Mouse (Mus musculus): ENCODE measurements around the gene Epb41l2. TPM values are rescaled to one million over a fixed set of nuclear protein-coding genes. Genes with fewer than 3 reads are reported as not detected.

Epb41l2 gene
- polyA plus RNA-seq, 1 experiment from 2014 or later: 23.6 TPM

GRCm38 (mm10) chr10:25503250-25503649, 143.7 kb downstream of the Epb41l2 start:
- no peaks in the 10 kb centered on the region for H3K27me3 ChIP-seq (ENCODE audit: control insufficient read depth, insufficient read depth, low read length)
- no peak overlapping the region for H3K4me3 ChIP-seq (replicated peaks; ENCODE audit: low read depth, low read length)
- no peak overlapping the region for H3K4me2 ChIP-seq (ENCODE audit: low read length)
- H3K36me3 ChIP-seq (ENCODE audit: control insufficient read depth, insufficient read depth, low read length): no peaks in the 10 kb centered on the region
- ATAC-seq (ENCODE audit: low FRiP score, low TSS enrichment) (no peak), DNase-seq (no peak)
- no peak overlapping the region for H3K9ac ChIP-seq (replicated peaks; ENCODE audit: low read length)
- H3K9me3 ChIP-seq (ENCODE audit: control insufficient read depth, low read length): no peaks in the 10 kb centered on the region
- H3K27ac ChIP-seq (replicated peaks; ENCODE audit: low read depth, low read length): no peak overlapping the region
- no peaks in the 10 kb centered on the region for H3K4me1 ChIP-seq (ENCODE audit: control insufficient read depth, insufficient read depth, low read length)
- 91% methylated on average over 5 of the region's 5 CpGs for WGBS

GRCm38 (mm10) chr10:25513821-25514220, 154.2 kb downstream of the Epb41l2 start:
- ATAC-seq (ENCODE audit: low FRiP score, low TSS enrichment): no peak
- 65% methylated on average over 1 of the region's 1 CpGs for WGBS

GRCm38 (mm10) chr10:25519954-25520353, 160.4 kb downstream of the Epb41l2 start:
- 74% methylated on average over 3 of the region's 3 CpGs for WGBS
- no peak overlapping the region for H3K27ac ChIP-seq (replicated peaks; ENCODE audit: low read depth, low read length)
- no peaks in the 10 kb centered on the region for H3K9me3 ChIP-seq (ENCODE audit: control insufficient read depth, low read length)
- H3K4me2 ChIP-seq (ENCODE audit: low read length): no peak overlapping the region
- H3K36me3 ChIP-seq (ENCODE audit: control insufficient read depth, insufficient read depth, low read length): no peaks in the 10 kb centered on the region
- H3K4me1 ChIP-seq (ENCODE audit: control insufficient read depth, insufficient read depth, low read length): no peaks in the 10 kb centered on the region
- no peaks in the 10 kb centered on the region for H3K27me3 ChIP-seq (ENCODE audit: control insufficient read depth, insufficient read depth, low read length)
- no peak overlapping the region for H3K9ac ChIP-seq (replicated peaks; ENCODE audit: low read length)
- DNase-seq (no peak), ATAC-seq (ENCODE audit: low FRiP score, low TSS enrichment) (no peak)
- no peak overlapping the region for H3K4me3 ChIP-seq (replicated peaks; ENCODE audit: low read depth, low read length)

More at GRCm38 (mm10) chr10:25513821-25514220, 154.2 kb downstream of the Epb41l2 start:
- Histone ChIP-seq H3K9ac (replicated peaks; ENCODE audit: low read length) (no peak overlapping the region), H3K9me3 (ENCODE audit: control insufficient read depth, low read length) (no peaks in the 10 kb centered on the region), H3K4me2 (ENCODE audit: low read length) (no peak overlapping the region), H3K27ac (replicated peaks; ENCODE audit: low read depth, low read length) (no peak overlapping the region), H3K4me3 (replicated peaks; ENCODE audit: low read depth, low read length) (no peak overlapping the region), H3K36me3 (ENCODE audit: control insufficient read depth, insufficient read depth, low read length) (no peaks in the 10 kb centered on the region), H3K4me1 (ENCODE audit: control insufficient read depth, insufficient read depth, low read length) (no peaks in the 10 kb centered on the region), H3K27me3 (ENCODE audit: control insufficient read depth, insufficient read depth, low read length) (no peaks in the 10 kb centered on the region)
- DNase-seq: no peak

- WGBS: 92% methylated on average over 5 of the region's 5 CpGs
- DNase-seq: no peak
These were observed 160.8 kb downstream of the Epb41l2 start for GRCm38 (mm10) chr10:25520428-25520827.

GRCm38 (mm10) chr10:25523727-25524126, 164.1 kb downstream of the Epb41l2 start:
- DNase-seq (no peak), ATAC-seq (ENCODE audit: low FRiP score, low TSS enrichment) (no peak)
- Histone ChIP-seq H3K27me3 (ENCODE audit: control insufficient read depth, insufficient read depth, low read length) (no peaks in the 10 kb centered on the region), H3K27ac (replicated peaks; ENCODE audit: low read depth, low read length) (no peak overlapping the region), H3K9ac (replicated peaks; ENCODE audit: low read length) (no peak overlapping the region), H3K4me1 (ENCODE audit: control insufficient read depth, insufficient read depth, low read length) (no peaks in the 10 kb centered on the region), H3K4me2 (ENCODE audit: low read length) (no peak overlapping the region), H3K36me3 (ENCODE audit: control insufficient read depth, insufficient read depth, low read length) (no peaks in the 10 kb centered on the region), H3K9me3 (ENCODE audit: control insufficient read depth, low read length) (no peaks in the 10 kb centered on the region), H3K4me3 (replicated peaks; ENCODE audit: low read depth, low read length) (no peak overlapping the region)
- 71% methylated on average over 8 of the region's 8 CpGs for WGBS

More at GRCm38 (mm10) chr10:25520428-25520827, 160.8 kb downstream of the Epb41l2 start:
- H3K4me3 ChIP-seq (replicated peaks; ENCODE audit: low read depth, low read length): no peak overlapping the region
- no peaks in the 10 kb centered on the region for H3K9me3 ChIP-seq (ENCODE audit: control insufficient read depth, low read length)
- H3K27me3 ChIP-seq (ENCODE audit: control insufficient read depth, insufficient read depth, low read length): no peaks in the 10 kb centered on the region
- no peak overlapping the region for H3K9ac ChIP-seq (replicated peaks; ENCODE audit: low read length)
- no peaks in the 10 kb centered on the region for H3K36me3 ChIP-seq (ENCODE audit: control insufficient read depth, insufficient read depth, low read length)
- no peak overlapping the region for H3K27ac ChIP-seq (replicated peaks; ENCODE audit: low read depth, low read length)
- no peaks in the 10 kb centered on the region for H3K4me1 ChIP-seq (ENCODE audit: control insufficient read depth, insufficient read depth, low read length)
- H3K4me2 ChIP-seq (ENCODE audit: low read length): no peak overlapping the region
- no peak for ATAC-seq (ENCODE audit: low FRiP score, low TSS enrichment)

GRCm38 (mm10) chr10:25526156-25526555, 166.6 kb downstream of the Epb41l2 start:
- DNase-seq: no peak
- 83% methylated on average over 4 of the region's 4 CpGs for WGBS
- no peak overlapping the region for H3K4me3 ChIP-seq (replicated peaks; ENCODE audit: low read depth, low read length)

GRCm38 (mm10) chr10:25526622-25527021, 167.0 kb downstream of the Epb41l2 start:
- WGBS: 92% methylated on average over 4 of the region's 4 CpGs
- ATAC-seq (ENCODE audit: low FRiP score, low TSS enrichment): no peak

More at GRCm38 (mm10) chr10:25526156-25526555, 166.6 kb downstream of the Epb41l2 start:
- no peak overlapping the region for H3K4me2 ChIP-seq (ENCODE audit: low read length)
- H3K9me3 ChIP-seq (ENCODE audit: control insufficient read depth, low read length): no peaks in the 10 kb centered on the region
- H3K27me3 ChIP-seq (ENCODE audit: control insufficient read depth, insufficient read depth, low read length): no peaks in the 10 kb centered on the region
- no peak overlapping the region for H3K27ac ChIP-seq (replicated peaks; ENCODE audit: low read depth, low read length)
- H3K4me1 ChIP-seq (ENCODE audit: control insufficient read depth, insufficient read depth, low read length): no peaks in the 10 kb centered on the region
- H3K9ac ChIP-seq (replicated peaks; ENCODE audit: low read length): no peak overlapping the region
- no peaks in the 10 kb centered on the region for H3K36me3 ChIP-seq (ENCODE audit: control insufficient read depth, insufficient read depth, low read length)
- ATAC-seq (ENCODE audit: low FRiP score, low TSS enrichment): no peak

GRCm38 (mm10) chr10:25527126-25527525, 167.5 kb downstream of the Epb41l2 start:
- no peak overlapping the region for H3K4me3 ChIP-seq (replicated peaks; ENCODE audit: low read depth, low read length)
- H3K36me3 ChIP-seq (ENCODE audit: control insufficient read depth, insufficient read depth, low read length): no peaks in the 10 kb centered on the region
- WGBS: 93% methylated on average over 3 of the region's 3 CpGs
- H3K9ac ChIP-seq (replicated peaks; ENCODE audit: low read length): no peak overlapping the region
- no peak overlapping the region for H3K4me2 ChIP-seq (ENCODE audit: low read length)
- DNase-seq (no peak), ATAC-seq (ENCODE audit: low FRiP score, low TSS enrichment) (no peak)
- H3K4me1 ChIP-seq (ENCODE audit: control insufficient read depth, insufficient read depth, low read length): no peaks in the 10 kb centered on the region
- no peaks in the 10 kb centered on the region for H3K9me3 ChIP-seq (ENCODE audit: control insufficient read depth, low read length)
- H3K27me3 ChIP-seq (ENCODE audit: control insufficient read depth, insufficient read depth, low read length): no peaks in the 10 kb centered on the region
- H3K27ac ChIP-seq (replicated peaks; ENCODE audit: low read depth, low read length): no peak overlapping the region

More at GRCm38 (mm10) chr10:25526622-25527021, 167.0 kb downstream of the Epb41l2 start:
- DNase-seq: no peak
- H3K9ac ChIP-seq (replicated peaks; ENCODE audit: low read length): no peak overlapping the region
- H3K27ac ChIP-seq (replicated peaks; ENCODE audit: low read depth, low read length): no peak overlapping the region
- H3K4me2 ChIP-seq (ENCODE audit: low read length): no peak overlapping the region
- H3K4me3 ChIP-seq (replicated peaks; ENCODE audit: low read depth, low read length): no peak overlapping the region
- no peaks in the 10 kb centered on the region for H3K9me3 ChIP-seq (ENCODE audit: control insufficient read depth, low read length)
- no peaks in the 10 kb centered on the region for H3K4me1 ChIP-seq (ENCODE audit: control insufficient read depth, insufficient read depth, low read length)
- no peaks in the 10 kb centered on the region for H3K27me3 ChIP-seq (ENCODE audit: control insufficient read depth, insufficient read depth, low read length)
- no peaks in the 10 kb centered on the region for H3K36me3 ChIP-seq (ENCODE audit: control insufficient read depth, insufficient read depth, low read length)

- H3K9ac ChIP-seq (replicated peaks; ENCODE audit: low read length): no peak overlapping the region
- H3K36me3 ChIP-seq (ENCODE audit: control insufficient read depth, insufficient read depth, low read length): no peaks in the 10 kb centered on the region
- no peak overlapping the region for H3K27ac ChIP-seq (replicated peaks; ENCODE audit: low read depth, low read length)
- WGBS: 84% methylated on average over 13 of the region's 13 CpGs
- H3K4me2 ChIP-seq (ENCODE audit: low read length): no peak overlapping the region
- H3K4me3 ChIP-seq (replicated peaks; ENCODE audit: low read depth, low read length): no peak overlapping the region
- H3K4me1 ChIP-seq (ENCODE audit: control insufficient read depth, insufficient read depth, low read length): no peaks in the 10 kb centered on the region
- ATAC-seq (ENCODE audit: low FRiP score, low TSS enrichment) (no peak), DNase-seq (no peak)
- no peaks in the 10 kb centered on the region for H3K27me3 ChIP-seq (ENCODE audit: control insufficient read depth, insufficient read depth, low read length)
- H3K9me3 ChIP-seq (ENCODE audit: control insufficient read depth, low read length): no peaks in the 10 kb centered on the region
These were observed 171.7 kb downstream of the Epb41l2 start for GRCm38 (mm10) chr10:25531335-25531734.
